Mouse (Mus musculus): ENCODE measurements around the gene Snx1.

- TF ChIP-seq POLR2A (IDR thresholded peaks at IDR 0.05; ENCODE audit: control insufficient read depth, low read depth, low read length): no peak
- TF ChIP-seq CTCF (IDR thresholded peaks at IDR 0.05; ENCODE audit: control insufficient read depth, insufficient read depth, insufficient replicate concordance, low read depth, low read length): no peak
These were observed 783 bp upstream of the Snx1 start for GRCm38 (mm10) chr9:66127193-66127546.

All from testis, adult 2 months (tissue).